Mouse (Mus musculus): Measurements from ENCODE around the gene Gm6685. TPM values are rescaled to one million over a fixed set of nuclear protein-coding genes. Genes with fewer than 3 reads are reported as not detected.

Gm6685 gene
- polyA plus RNA-seq, 1 experiment from 2014 or later: 0.27 TPM

Other genes with a start within 250 kb of the Gm6685 start
- 41.8 and 48.5 TPM in 2 replicates for gene Ccdc85a, start 244.5 kb upstream of the Gm6685 start, polyA plus RNA-seq (2015; fragmentation: Nextera tagmentation; extraction: Ambion mirVana)

Data from neural tube, embryonic 15.5 days (tissue).